Mouse (Mus musculus) frontal cortex, postnatal 10 days (tissue): ENCODE data around the gene Map4k2.

ENCODE experiments used
- DNase-seq, 2 experiments: peaks; one replicate each; pipeline ENCODE4 v3.0.0; 2022; ENCODE audit warnings: low spot score in 2 of 2, mixed read lengths in 1 of 2

The Map4k2 gene

GRCm38 (mm10) chr19:6315573-6315972 lies 25.4 kb upstream of the Map4k2 start:
- DNase-seq: no peak

GRCm38 (mm10) chr19:6318145-6318544 lies 22.8 kb upstream of the Map4k2 start:
- no peak for DNase-seq

- no peak for DNase-seq
Measured at GRCm38 (mm10) chr19:6321358-6321757, 19.6 kb upstream of the Map4k2 start.

GRCm38 (mm10) chr19:6321786-6322621 lies 18.9 kb upstream of the Map4k2 start:
- DNase-seq: no peak

GRCm38 (mm10) chr19:6324751-6325150 lies 16.2 kb upstream of the Map4k2 start:
- no peak for DNase-seq

GRCm38 (mm10) chr19:6331178-6331577 lies 9.8 kb upstream of the Map4k2 start:
- no peak for DNase-seq

GRCm38 (mm10) chr19:6331719-6332516 lies 9.0 kb upstream of the Map4k2 start:
- DNase-seq: no peak

GRCm38 (mm10) chr19:6333761-6334595 lies 7.0 kb upstream of the Map4k2 start:
- no peak for DNase-seq

GRCm38 (mm10) chr19:6334673-6335457 lies 6.1 kb upstream of the Map4k2 start, which contains the start of gene Men1:
Gene Men1 (plus strand): TSS chr19:6334979.
- DNase-seq: peak; percentile 92 to 94

- DNase-seq: no peak
Measured at GRCm38 (mm10) chr19:6335458-6335827, 5.5 kb upstream of the Map4k2 start.

GRCm38 (mm10) chr19:6336920-6337319 lies 4.0 kb upstream of the Map4k2 start:
- DNase-seq: no peak

- DNase-seq: no peak
Measured at GRCm38 (mm10) chr19:6338171-6338570, 2.8 kb upstream of the Map4k2 start.

- no peak for DNase-seq
Measured at GRCm38 (mm10) chr19:6338716-6339115, 2.2 kb upstream of the Map4k2 start.

- DNase-seq: no peak
Measured at GRCm38 (mm10) chr19:6339191-6339590, 1.7 kb upstream of the Map4k2 start.

GRCm38 (mm10) chr19:6339890-6340504 lies 938 bp upstream of the Map4k2 start:
- no peak for DNase-seq

GRCm38 (mm10) chr19:6341453-6342077 lies 630 bp downstream of the Map4k2 start:
- no peak for DNase-seq

GRCm38 (mm10) chr19:6342276-6342933 lies 1.5 kb downstream of the Map4k2 start:
- no peak for DNase-seq

GRCm38 (mm10) chr19:6343066-6343925 lies 2.4 kb downstream of the Map4k2 start:
- DNase-seq: no peak

- DNase-seq: no peak
Measured at GRCm38 (mm10) chr19:6343996-6344395, 3.1 kb downstream of the Map4k2 start.
